Mouse (Mus musculus): ENCODE data around the gene Igfbp4. TPM values are rescaled to one million over a fixed set of nuclear protein-coding genes. Genes with fewer than 3 reads are reported as not detected.

Gene Igfbp4
- total RNA-seq, 2 experiments from 2014 or later = 125 to 129 TPM

- intact Hi-C loops (cut with DNase I) = no loop called here
- no peak for DNase-seq
These were observed 32.7 kb downstream of the Igfbp4 start for GRCm38 (mm10) chr11:99073781-99074180.

DNA sequence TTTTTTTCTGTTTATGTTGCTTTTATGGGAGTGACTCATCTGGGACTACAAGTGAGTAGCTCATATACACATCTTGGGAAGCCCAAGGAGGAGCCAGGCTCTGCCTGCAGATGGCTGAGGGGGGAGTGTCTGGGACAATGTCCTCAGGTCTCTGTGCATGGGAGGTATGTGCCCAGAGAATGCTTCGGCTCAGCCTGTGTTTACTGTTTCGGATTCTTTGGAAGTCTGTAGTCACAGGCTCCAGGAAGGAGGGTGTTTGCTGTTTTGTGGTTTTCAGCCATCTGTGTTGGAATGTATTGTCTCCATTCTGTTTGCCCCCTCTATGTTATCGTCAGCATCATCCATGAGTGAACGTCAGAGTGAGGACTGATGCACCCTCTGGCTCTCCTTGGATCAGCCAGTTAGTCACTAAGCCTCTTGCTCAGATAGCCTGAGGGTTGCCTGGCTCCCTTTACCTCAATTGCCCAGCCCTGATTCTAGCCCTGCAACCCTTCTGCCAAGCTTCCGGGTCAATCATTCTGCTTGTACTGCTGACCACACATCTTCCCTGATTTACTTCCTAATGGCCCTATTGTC, 35.8 kb downstream of the Igfbp4 start:
- DNase-seq = no peak
- intact Hi-C loops (cut with DNase I) = no loop called here

- no peak for DNase-seq
- intact Hi-C loops (cut with DNase I) = no loop called here
These were observed 36.8 kb downstream of the Igfbp4 start for GRCm38 (mm10) chr11:99077869-99078268.

DNA sequence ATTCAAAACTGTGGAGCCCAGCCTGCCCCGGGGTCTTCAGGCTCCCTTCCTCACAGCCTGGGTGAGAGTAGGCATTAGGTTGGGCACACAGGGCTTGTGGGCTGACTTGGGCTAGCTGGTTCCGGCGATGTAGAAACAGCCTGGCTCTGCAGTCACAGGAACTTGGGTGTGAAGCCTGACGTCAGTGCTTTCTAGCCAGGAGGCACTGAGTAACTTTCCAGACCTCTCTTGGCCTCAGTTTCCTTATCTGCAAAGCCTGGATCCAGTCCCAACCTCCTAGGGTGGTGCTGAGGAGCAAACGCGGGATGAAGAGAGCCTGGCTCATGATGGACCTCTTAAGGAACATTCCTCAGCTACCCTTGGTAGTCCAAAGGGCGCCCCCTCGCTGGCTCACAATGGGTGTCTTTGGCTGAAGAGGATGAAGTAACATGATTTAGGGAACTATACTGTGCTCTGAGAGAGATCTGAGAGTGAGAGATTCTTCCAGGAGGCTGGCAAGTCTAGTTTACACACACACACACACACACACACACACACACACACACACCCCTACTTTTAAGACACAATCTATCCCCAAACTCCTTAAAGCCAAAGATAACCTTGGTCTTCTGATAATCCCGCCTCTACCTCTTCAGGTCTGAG, 40.0 kb downstream of the Igfbp4 start:
- DNase-seq = no peak

DNA sequence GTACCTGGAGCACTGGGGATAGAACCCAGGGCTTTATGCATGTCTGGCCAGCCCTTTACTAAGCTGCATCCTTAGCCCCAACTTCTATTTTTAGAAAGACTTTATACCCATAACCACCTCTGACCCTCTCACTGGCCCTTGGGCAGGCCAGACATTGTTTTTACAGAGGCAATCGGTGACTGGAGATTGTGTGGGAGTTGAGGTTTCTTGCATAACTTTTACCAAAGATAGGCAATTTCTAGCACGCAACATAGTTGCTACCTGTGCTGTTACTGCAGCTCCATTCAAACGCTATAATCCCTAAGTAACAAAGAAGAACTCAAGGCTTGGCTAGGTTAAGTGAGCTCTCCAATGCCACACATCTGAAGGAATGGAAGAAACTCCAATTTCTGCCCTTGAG, 40.5 kb downstream of the Igfbp4 start:
- DNase-seq = no peak
- intact Hi-C loops (cut with DNase I) = no loop called here

More for the DNA sequence above, 40.0 kb downstream of the Igfbp4 start:
- intact Hi-C loops (cut with DNase I) = no loop called here

DNA sequence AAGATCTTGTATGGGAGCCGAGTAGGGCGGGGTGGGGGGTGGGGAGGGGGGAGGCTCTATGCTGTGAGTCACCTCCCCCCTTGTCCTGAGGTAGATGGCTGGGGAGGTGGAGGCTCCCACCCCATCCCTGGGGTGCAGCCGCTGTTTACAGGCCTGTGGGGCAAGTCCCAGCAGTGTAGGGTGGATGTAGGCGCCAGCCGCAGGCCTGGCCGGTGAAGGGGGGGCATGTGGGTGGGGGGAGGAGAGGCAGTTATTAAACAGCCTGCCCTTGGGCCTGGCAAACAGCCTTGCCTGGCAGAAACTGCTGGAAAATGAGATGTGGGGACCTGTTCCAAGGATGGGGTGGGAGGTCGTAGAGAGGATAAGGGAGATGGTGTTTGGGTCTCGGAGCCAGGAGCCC, 41.1 kb downstream of the Igfbp4 start:
- intact Hi-C loops (cut with DNase I) = no loop called here
- no peak for DNase-seq

DNA sequence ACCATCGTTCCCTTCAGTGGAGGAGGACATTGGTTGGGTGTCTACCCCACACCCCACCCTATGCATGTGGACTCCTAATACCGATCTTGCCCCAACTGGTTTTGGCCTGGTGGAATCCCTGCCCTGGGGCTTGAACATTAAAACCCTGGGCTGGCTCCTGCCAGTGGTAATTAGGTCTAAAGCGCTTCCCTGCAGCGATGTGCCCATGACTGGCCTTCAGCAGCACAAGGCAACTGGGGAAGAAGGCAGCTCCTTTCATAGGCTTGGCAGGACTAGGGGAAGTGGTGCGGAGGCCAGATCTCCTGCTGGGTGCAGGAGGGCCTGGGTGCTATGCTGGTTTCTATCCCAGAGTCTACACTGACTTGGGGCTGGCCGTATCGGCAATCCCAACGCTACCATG, 42.5 kb downstream of the Igfbp4 start:
- intact Hi-C loops (cut with DNase I) = no loop called here
- DNase-seq = no peak

GRCm38 (mm10) chr11:99084366-99084765, 43.3 kb downstream of the Igfbp4 start:
- DNase-seq = no peak
- intact Hi-C loops (cut with DNase I) = no loop called here

- DNase-seq = no peak
- intact Hi-C loops (cut with DNase I) = no loop called here
These were observed 47.4 kb downstream of the Igfbp4 start for GRCm38 (mm10) chr11:99088486-99088885.

- intact Hi-C loops (cut with DNase I) = no loop called here
- no peak for DNase-seq
These were observed 48.1 kb downstream of the Igfbp4 start, which contains the start of gene Tns4 for GRCm38 (mm10) chr11:99089077-99089601. TSS of gene Tns4 (minus strand) at chr11:99089306.

GRCm38 (mm10) chr11:99090391-99090790, 49.3 kb downstream of the Igfbp4 start:
- no peak for DNase-seq
- intact Hi-C loops (cut with DNase I) = no loop called here

GRCm38 (mm10) chr11:99091666-99092065, 50.6 kb downstream of the Igfbp4 start:
- intact Hi-C loops (cut with DNase I) = no loop called here
- DNase-seq = no peak

- intact Hi-C loops (cut with DNase I) = no loop called here
- DNase-seq = no peak
These were observed 52.7 kb downstream of the Igfbp4 start for GRCm38 (mm10) chr11:99093740-99094139.

DNA sequence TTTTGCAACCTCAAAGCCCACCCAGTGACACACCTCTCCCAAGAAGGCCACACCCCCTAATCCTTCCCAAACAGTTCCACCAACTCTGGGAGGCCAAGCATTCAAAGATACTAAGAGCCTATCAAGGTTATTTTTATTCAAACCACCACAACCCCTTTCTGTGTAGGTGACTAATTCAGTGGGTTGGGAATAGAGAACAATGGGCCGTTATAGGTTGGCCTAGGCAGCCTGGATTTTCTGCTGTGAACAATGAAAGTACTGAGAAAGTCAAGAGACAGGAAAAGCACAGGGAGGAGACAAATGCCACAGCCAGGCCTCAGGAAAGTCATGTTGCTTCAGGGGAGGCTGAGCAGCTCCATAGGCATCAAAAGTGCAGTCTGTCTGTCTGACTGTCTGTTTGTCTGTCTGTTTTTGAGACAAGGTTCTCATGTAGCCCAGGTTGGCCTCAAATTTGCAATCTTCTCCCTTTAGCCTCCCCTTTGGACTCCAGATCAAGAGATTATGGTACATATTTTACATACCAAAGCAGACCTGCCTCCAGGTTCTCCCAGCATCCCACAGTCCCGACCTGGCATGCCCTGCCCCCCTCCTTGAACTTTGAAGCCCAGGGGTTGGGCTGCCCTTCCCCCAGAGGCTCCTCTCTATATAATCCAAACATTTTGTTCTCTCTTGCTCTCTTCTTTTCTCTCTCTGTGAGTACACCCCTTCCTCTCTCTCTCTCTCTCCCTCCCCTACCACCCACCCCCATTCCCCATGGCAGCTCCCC, 54.0 kb downstream of the Igfbp4 start:
- intact Hi-C loops (cut with DNase I) = no loop called here
- DNase-seq = no peak

- intact Hi-C loops (cut with DNase I) = no loop called here
- no peak for DNase-seq
These were observed 54.7 kb downstream of the Igfbp4 start for GRCm38 (mm10) chr11:99095759-99096158.

DNA sequence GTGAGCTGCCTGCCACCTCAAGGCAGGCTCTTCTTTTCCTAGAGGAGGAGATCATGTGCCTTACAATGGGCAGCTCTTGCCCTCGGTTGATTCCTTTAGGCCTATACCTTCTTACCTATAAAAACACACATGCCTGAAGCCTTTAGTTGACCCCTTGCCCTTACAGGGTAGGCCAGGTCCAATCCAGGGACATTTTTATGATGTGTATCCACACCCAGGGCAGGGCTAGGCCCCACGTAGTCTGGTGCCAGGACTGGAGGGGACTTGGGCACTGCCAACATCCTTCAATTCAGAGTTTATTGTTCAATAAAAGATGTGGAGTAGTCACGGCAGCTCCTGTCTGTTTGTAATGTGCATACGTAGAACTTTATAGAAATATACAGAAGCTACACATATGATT, 55.4 kb downstream of the Igfbp4 start:
- no peak for DNase-seq
- intact Hi-C loops (cut with DNase I) = no loop called here

DNA sequence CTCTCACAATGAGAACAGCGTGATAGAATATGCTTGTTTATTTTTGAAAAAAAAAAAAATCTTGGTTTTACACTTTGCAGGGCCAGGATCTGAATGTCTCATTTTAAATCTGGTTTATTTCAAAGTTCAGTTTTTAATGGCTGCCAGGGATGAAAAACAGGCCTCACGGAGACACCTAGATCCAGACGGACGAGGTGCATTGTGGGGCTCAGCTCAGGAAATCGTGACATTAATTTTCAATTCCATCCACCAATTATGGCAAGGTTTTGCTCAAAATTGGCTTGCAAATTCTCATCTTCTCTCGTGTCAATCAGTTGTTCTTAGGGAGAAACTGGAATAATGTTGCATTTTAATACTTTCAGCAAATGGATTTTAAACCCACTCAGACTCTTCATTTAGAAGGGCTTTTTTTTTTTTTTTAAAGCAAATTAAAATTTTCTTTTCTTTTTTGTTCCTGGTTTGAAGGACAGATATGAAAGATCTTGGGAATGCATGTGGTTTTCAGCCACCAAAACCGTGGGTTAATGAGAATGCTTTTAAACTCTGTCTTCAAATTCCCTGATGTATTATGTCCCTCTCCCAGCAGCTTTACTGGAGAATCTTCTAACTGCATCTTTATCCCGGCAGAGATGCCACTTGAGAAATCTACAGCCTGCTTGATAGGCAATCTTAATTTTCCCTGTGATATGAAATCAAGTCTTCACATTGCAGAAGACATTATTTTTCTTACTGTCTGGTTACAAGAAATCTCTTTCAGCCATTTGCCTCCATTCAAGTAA, 56.1 kb downstream of the Igfbp4 start:
- intact Hi-C loops (cut with DNase I) = no loop called here

GRCm38 (mm10) chr11:99098924-99099323, 57.9 kb downstream of the Igfbp4 start:
- DNase-seq = no peak
- intact Hi-C loops (cut with DNase I) = no loop called here

More for the DNA sequence above, 56.1 kb downstream of the Igfbp4 start:
- no peak for DNase-seq

DNA sequence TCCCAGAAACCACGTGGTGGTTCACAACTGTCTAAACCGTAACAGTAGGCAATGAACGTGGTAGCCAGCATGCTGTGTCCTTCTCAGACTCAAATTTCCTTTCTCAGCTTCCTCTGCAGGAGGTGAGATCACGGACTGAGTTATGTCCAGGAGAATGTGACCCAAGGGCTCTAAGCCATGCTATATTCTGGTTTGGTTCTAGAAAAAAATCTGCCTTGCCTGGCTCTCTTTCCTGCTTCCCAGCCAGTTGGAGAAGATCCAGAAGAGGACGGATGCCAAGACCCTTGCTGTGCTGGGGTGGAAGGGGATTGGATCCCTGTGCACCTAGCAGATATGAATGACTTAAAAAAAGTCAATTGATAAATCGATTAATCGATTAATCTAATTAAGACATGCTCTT, 58.5 kb downstream of the Igfbp4 start:
- intact Hi-C loops (cut with DNase I) = no loop called here
- peak; percentile 35 to 61 for DNase-seq

GRCm38 (mm10) chr11:99100215-99100614, 59.2 kb downstream of the Igfbp4 start:
- DNase-seq = no peak
- intact Hi-C loops (cut with DNase I) = no loop called here

DNA sequence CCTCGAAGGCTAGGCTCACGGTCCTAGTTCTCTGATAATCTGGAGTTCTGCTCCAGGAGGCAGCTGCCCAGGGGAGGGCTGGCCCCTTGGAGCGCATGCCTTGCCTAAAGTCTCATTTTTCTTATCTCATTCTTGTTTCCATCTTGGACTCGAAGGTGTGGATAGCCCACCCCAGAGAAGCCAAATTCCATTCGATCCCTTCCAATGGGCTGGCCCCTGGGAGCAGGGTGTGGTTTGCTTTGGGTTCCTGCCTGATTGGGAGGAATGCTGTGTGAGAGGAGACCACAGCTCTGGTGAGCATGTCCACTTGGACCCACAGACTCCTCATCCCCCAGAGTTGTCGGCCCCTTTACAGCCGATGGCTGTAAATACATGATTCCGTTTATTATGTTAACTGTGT, 60.6 kb downstream of the Igfbp4 start:
- intact Hi-C loops (cut with DNase I) = no loop called here
- DNase-seq = no peak

All from heart, postnatal 14 days (tissue).